Mouse (Mus musculus): Measurements from ENCODE around the gene Tceal8. TPM values are rescaled to one million over a fixed set of nuclear protein-coding genes. Genes with fewer than 3 reads are reported as not detected.
A peak's percentile ranks its signal among the peaks of the same experiment; 100 is the strongest.
"Not testable (repeated sequence)": the region's sequence is repeated elsewhere in the genome, so short reads cannot be mapped to it uniquely, and the experiment has no call there.

The Tceal8 gene
- polyA plus RNA-seq, 1 experiment from 2014 or later, result 173 TPM

DNA sequence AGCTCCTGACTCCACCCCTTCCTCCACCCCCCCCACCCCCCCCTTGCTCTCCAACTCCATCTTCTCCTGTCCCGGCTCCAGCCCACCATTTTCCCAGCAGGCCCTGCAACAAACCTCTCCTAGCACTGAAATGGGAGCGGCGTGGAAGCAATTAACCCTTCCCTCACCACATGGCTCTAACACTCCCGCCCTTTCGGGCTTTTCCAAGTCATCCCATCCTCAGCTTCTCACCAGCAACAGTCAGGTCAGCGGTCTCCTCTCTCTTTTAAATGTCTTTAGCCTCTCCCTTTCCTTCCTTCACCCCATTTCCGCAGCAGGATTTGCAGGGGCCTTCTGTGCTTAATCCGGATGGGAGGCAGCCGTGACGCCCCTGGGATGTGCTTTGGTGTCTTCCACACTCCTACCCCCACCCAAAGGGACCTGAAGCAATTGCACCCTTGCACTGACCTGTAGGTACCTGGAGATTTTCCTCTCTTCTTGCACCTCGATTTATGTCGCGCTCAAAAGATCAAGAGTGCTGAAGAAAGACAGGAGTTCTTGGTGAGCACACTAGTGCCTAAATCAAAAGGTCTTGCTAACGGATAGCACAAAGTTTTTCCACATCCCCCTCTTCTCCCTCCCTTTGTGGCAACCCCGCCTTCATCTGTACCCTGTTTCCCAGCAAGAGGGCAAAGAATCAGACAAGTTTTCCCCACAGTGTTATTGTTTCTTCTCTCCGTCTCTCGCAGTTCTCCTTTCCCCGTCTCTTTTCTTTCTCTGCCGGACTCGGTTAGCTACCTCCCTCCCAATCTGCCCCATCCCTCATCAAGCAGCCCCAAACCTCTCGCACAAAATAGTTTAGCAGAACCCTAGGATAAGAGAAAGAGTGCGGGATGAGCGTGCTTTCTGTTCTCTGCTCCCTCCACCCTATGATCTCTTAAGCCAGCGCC, 689 bp downstream of the Tceal8 start:
- H3K27ac ChIP-seq, result peak overlapping the region; percentile 89
- peak; percentile 73 for DNase-seq (ENCODE audit: extremely low spot score, low spot score)
- H3K27me3 ChIP-seq (ENCODE audit: poor library complexity, severe bottlenecking), result peaks cover 74% of the 10 kb centered on the region
- peaks cover 6% of the 10 kb centered on the region; the same call in 1 of the 2 replicates for H3K36me3 ChIP-seq (replicated peaks)
- H3K4me3 ChIP-seq, result peak overlapping the region; percentile 62
- H3K4me1 ChIP-seq, result peaks cover 4% of the 10 kb centered on the region; the same call in 1 of the 2 replicates
- H3K9me3 ChIP-seq, result no peaks in the 10 kb centered on the region
- 21% methylated on average over 24 of the region's 24 CpGs for WGBS

DNA sequence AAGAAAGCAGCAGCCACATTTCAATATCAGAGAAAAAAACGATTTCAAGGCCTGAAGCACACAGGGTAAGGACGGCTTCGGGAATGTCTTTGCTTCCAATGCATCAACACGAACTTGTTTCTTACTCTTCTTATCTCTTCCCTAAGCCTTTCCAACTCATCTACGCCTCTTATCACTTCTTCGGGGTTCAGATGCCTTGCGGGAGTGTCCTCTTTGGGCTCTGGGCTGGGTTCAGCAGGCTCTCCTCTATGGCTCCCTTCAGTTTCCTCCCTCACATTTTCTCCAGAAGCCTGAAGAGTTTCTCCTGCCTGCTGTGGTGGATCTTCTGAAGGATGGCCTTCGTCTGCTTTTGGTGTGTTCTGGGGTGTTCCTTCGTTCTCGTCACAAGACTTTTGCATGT, 1.5 kb downstream of the Tceal8 start:
- Histone ChIP-seq H3K27me3 (ENCODE audit: poor library complexity, severe bottlenecking) (peaks cover 74% of the 10 kb centered on the region), H3K27ac (peak overlapping the region; percentile 89; the same call in 1 of the 2 replicates)
- 70% methylated on average over 10 of the region's 10 CpGs for WGBS

DNA sequence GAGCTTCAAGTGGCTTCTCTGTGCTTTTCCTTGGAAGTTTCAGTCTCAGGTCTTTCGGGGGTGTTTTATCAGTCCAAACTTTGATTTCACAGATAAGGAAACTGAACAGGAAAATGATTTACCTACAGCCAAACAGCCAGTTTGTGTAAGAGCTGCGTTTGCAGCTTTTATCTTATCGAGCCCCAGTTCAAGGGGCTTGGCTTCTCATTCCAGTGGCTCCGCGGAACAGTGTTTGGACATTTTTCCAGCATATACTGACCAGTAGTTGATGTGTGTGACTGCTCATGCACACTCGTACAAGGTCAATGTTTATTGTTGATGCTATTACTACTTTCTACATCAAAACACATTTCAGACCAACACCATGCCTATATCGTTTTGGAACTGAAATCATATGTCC, 27.9 kb downstream of the Tceal8 start:
- Histone ChIP-seq H3K27me3 (ENCODE audit: poor library complexity, severe bottlenecking) (peaks cover 4% of the 10 kb centered on the region; the same call in 1 of the 2 replicates), H3K4me1 (peaks cover 3% of the 10 kb centered on the region; the same call in 1 of the 2 replicates), H3K36me3 (replicated peaks) (no peaks in the 10 kb centered on the region), H3K9me3 (no peaks in the 10 kb centered on the region), H3K27ac (no peak overlapping the region), H3K4me3 (no peak overlapping the region)
- DNase-seq (ENCODE audit: extremely low spot score, low spot score), result no peak
- 84% methylated on average over 7 of the region's 7 CpGs for WGBS

More for the DNA sequence above, 1.5 kb downstream of the Tceal8 start:
- peaks cover 6% of the 10 kb centered on the region; the same call in 1 of the 2 replicates for H3K36me3 ChIP-seq (replicated peaks)
- H3K9me3 ChIP-seq, result no peaks in the 10 kb centered on the region
- peak overlapping the region; percentile 62 for H3K4me3 ChIP-seq
- H3K4me1 ChIP-seq, result peaks cover 4% of the 10 kb centered on the region; the same call in 1 of the 2 replicates
- DNase-seq (ENCODE audit: extremely low spot score, low spot score), result no peak

DNA sequence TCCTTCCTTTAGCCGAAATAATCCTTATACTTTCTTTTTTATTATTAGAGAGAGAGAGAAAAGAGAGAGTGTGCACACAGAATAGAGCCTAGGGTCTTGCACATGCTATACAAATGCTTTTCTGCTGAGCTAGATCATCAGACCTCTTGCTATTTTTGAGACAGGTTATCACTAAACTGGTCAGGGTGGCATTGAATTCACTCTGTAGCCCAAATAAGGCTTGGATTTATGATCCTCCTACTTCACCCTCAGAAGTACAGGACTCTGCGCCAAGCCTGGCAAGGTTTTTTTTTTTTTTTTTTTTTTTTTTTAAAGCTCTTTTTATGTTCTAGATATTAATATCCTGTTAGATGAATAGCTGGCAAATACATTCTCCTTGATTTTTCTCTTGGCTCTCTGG, 28.4 kb downstream of the Tceal8 start:
- H3K27ac ChIP-seq, result no peak overlapping the region
- WGBS, result 92% methylated on average over 2 of the region's 2 CpGs
- DNase-seq (ENCODE audit: extremely low spot score, low spot score), result no peak
- no peaks in the 10 kb centered on the region for H3K36me3 ChIP-seq (replicated peaks)
- no peaks in the 10 kb centered on the region for H3K9me3 ChIP-seq
- peaks cover 3% of the 10 kb centered on the region; the same call in 1 of the 2 replicates for H3K4me1 ChIP-seq
- H3K4me3 ChIP-seq, result no peak overlapping the region
- H3K27me3 ChIP-seq (ENCODE audit: poor library complexity, severe bottlenecking), result peaks cover 4% of the 10 kb centered on the region; the same call in 1 of the 2 replicates

DNA sequence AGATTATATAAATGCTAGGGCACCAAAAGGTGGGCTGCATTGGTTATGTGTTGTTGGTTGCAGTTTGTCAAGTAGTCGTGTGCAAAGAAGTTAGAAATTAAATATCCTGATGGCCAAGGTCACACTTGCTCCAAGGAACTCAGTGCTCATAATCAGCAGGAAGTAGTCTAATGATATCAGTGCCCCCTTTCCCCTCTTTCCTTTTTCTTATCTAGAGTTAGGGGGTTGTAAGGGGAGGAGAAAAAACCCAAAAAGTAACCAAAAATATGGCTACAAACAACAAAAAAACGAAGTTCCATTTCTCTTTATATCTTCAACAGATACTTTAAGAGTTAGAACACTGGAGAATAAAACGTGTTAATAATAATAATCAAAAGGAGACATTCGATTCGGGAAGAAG, 30.8 kb downstream of the Tceal8 start:
- peaks cover 3% of the 10 kb centered on the region; the same call in 1 of the 2 replicates for H3K4me1 ChIP-seq

DNA sequence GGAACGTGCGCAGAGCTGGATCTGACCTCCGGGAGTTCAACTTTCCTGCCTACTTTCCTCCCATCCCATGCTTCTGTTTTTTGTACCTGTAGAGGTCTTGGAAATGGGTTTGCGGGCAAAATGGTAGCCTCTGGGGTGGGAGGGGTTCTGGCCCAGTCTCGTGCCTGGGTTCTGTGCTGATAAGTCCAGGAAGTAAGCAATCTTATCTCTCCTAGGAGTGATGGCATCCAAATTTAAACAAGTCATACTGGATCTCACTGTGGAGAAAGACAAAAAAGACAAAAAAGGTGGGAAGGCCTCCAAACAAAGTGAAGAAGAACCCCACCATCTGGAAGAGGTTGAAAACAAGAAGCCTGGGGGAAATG, 32.5 kb downstream of the Tceal8 start:
- H3K36me3 ChIP-seq (replicated peaks); H3K9me3 ChIP-seq; H3K4me1 ChIP-seq; DNase-seq (ENCODE audit: extremely low spot score, low spot score); H3K27me3 ChIP-seq (ENCODE audit: poor library complexity, severe bottlenecking): not testable (repeated sequence)
- peak overlapping the region; percentile 55 for H3K4me3 ChIP-seq
- H3K27ac ChIP-seq, result peak overlapping the region; percentile 77; the same call in 1 of the 2 replicates
- WGBS, result 12% methylated on average over 5 of the region's 5 CpGs

More for the DNA sequence above, 30.8 kb downstream of the Tceal8 start:
- WGBS, result 88% methylated on average over 5 of the region's 5 CpGs
- DNase-seq (ENCODE audit: extremely low spot score, low spot score), result no peak
- H3K9me3 ChIP-seq, result no peaks in the 10 kb centered on the region
- no peak overlapping the region for H3K4me3 ChIP-seq
- H3K27me3 ChIP-seq (ENCODE audit: poor library complexity, severe bottlenecking), result 0 out of 2 replicates have a peak, but pooled peaks cover 2% of the 10 kb centered on the region
- H3K27ac ChIP-seq, result no peak overlapping the region
- H3K36me3 ChIP-seq (replicated peaks), result no peaks in the 10 kb centered on the region

DNA sequence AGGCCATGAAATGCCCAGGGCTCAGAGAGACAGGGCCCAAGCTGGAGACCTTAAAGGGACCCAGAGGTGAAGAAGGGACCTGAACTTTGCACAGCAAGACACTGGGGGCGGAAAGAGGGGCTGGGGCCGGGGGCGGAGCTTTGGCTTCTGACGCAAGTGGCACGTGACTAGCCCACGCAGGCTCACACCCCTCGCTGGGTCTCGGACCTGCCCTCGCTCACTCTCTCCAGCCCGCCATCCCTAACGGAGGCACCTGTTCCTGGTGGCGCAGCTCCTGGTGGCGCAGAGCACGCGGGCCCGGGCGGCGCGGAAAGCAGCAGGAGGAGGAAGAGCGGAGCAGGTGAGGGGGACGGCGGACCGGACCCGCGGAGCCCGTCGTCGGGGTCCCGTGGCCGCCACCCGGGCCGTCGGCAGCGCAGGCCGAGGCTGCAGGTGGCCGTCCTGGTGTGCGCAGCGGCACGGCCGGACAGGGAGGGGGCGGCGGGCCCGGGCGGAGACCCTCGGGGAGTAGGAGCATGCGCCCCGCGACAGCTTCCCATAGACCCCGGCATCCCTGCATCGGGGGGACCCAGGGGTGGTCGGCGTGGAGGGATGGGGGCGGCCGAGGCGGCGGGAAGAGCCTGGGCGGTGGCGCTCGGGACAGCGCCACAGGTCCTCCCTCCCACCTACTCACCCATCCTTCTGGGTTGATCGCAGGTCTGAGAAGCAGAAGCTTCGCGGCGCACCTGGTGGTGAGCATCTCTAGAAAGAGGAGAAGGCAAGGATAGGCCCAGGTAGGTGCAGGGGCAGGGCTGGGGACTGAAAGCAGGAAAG, 33.1 kb downstream of the Tceal8 start, which contains the start of gene Bex4:
Bex4 (plus strand) TSS at position 170 of the 813 bp plus-strand sequence.
- 36% methylated on average over 19 of the region's 64 CpGs for WGBS
- not testable (repeated sequence) for H3K9me3 ChIP-seq; H3K27me3 ChIP-seq (ENCODE audit: poor library complexity, severe bottlenecking); H3K4me1 ChIP-seq; DNase-seq (ENCODE audit: extremely low spot score, low spot score); H3K36me3 ChIP-seq (replicated peaks)
- H3K4me3 ChIP-seq, result peak within 1 kb of the TSS; percentile 55
- H3K27ac ChIP-seq, result peak within 1 kb of the TSS; percentile 77

DNA sequence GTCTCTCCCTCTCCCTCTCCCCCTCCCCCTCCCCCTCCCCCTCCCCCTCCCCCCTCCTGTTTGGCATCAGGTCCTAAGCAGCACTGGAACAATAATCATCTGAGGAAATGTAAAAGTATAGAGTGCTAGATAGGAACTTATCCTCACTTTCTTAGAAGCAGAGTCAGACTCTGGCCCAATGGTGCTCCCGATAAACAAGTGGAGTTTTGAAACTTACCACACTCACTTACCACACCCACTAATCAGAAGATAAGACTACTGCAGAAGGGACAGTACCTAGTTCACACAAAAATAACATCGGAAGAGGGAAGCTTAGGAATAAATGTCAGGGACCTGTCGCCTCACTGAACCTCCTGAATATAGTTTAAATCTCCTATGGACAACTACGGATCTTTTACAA, 36.6 kb downstream of the Tceal8 start:
- no peak for DNase-seq (ENCODE audit: extremely low spot score, low spot score)
- WGBS, result 84% methylated on average over 4 of the region's 4 CpGs
- Histone ChIP-seq H3K4me1 (peaks cover 3% of the 10 kb centered on the region; the same call in 1 of the 2 replicates), H3K36me3 (replicated peaks) (no peaks in the 10 kb centered on the region), H3K27me3 (ENCODE audit: poor library complexity, severe bottlenecking) (0 out of 2 replicates have a peak, but pooled peaks cover 11% of the 10 kb centered on the region), H3K9me3 (no peaks in the 10 kb centered on the region), H3K4me3 (no peak overlapping the region), H3K27ac (no peak overlapping the region)

GRCm38 (mm10) chrX:136127744-136128064, 44.4 kb downstream of the Tceal8 start:
- DNase-seq (ENCODE audit: extremely low spot score, low spot score), result peak; percentile 40
- Histone ChIP-seq H3K9me3 (no peaks in the 10 kb centered on the region), H3K27ac (no peak overlapping the region), H3K27me3 (ENCODE audit: poor library complexity, severe bottlenecking) (0 out of 2 replicates have a peak, but pooled peaks cover 3% of the 10 kb centered on the region), H3K4me1 (no peaks in the 10 kb centered on the region), H3K36me3 (replicated peaks) (no peaks in the 10 kb centered on the region), H3K4me3 (no peak overlapping the region)
- 12% methylated on average over 5 of the region's 5 CpGs for WGBS

- Histone ChIP-seq H3K36me3 (replicated peaks) (no peaks in the 10 kb centered on the region), H3K4me3 (no peak overlapping the region), H3K9me3 (no peaks in the 10 kb centered on the region), H3K4me1 (no peaks in the 10 kb centered on the region), H3K27me3 (ENCODE audit: poor library complexity, severe bottlenecking) (0 out of 2 replicates have a peak, but pooled peaks cover 3% of the 10 kb centered on the region), H3K27ac (no peak overlapping the region)
- 64% methylated on average over 8 of the region's 8 CpGs for WGBS
- DNase-seq (ENCODE audit: extremely low spot score, low spot score), result no peak
Observed at GRCm38 (mm10) chrX:136127038-136127743, 45.0 kb downstream of the Tceal8 start.
